Mouse (Mus musculus): ENCODE data around the gene Plpp1. TPM values are rescaled to one million over a fixed set of nuclear protein-coding genes. Genes with fewer than 3 reads are reported as not detected.

The Plpp1 gene
- polyA plus RNA-seq, 1 experiment from 2014 or later = 42.6 TPM

DNA sequence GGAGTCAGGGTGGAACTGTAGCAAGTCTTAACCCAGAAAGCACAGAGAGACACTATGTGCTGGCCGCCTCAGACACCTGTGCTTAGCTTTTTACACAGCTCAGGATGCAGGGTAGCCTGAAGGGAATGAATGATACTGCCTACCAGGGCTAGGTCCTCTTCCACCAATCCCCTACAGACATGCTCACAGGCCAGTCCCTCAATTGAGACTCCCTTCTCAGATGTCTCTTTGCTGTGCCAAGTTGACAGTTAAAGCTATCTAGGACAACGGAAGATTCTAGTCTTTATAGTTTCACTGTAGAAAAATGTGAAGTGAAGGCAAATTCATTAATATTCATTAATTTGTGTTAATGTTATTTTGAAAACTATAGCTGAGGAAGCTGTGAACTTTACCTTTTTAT, 36.4 kb downstream of the Plpp1 start:
- H3K4me3 ChIP-seq (ENCODE audit: low read depth, low read length) = no peak overlapping the region
- H3K4me2 ChIP-seq (ENCODE audit: low read depth, low read length) = no peak overlapping the region
- WGBS (ENCODE audit: insufficient replicate concordance) = 76% methylated on average over 2 of the region's 2 CpGs
- H3K9me3 ChIP-seq (replicated peaks; ENCODE audit: control insufficient read depth, low read length) = no peaks in the 10 kb centered on the region
- ATAC-seq (ENCODE audit: low read depth) = no peak
- H3K4me1 ChIP-seq (ENCODE audit: control insufficient read depth, low read depth, low read length) = peaks cover 56% of the 10 kb centered on the region
- no peaks in the 10 kb centered on the region for H3K27me3 ChIP-seq (ENCODE audit: control insufficient read depth, insufficient read depth, low read depth, low read length)
- peaks cover 3% of the 10 kb centered on the region for H3K36me3 ChIP-seq (ENCODE audit: control insufficient read depth, insufficient read depth)
- no peak overlapping the region for H3K9ac ChIP-seq (ENCODE audit: low read depth, low read length)
- H3K27ac ChIP-seq (ENCODE audit: low read length) = peak overlapping the region; percentile 63

DNA sequence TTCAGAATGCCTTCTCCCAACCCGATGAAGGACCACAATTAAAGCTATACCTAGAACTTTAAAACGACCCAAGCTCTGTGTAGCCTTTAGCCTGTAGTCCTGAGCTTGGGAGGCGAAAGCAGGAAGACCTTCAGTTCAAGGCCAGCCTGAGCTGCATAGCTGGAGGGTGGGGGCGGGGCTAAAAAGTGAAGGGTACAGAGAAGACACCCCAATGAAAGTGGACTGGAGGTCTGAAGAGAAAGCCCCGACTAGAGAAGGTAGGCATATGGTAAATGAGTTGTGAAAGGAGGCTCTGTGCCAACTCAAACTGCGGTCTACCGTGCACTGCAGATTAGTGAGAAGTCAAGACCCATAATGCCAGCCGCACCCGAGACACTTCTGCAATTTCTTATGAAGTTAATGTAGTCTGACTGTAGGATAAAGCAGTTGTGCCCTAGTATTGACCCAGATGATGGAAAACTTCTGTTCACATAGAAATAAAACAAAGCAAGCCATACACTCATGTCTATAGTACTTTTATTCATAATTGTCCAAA, 37.1 kb downstream of the Plpp1 start:
- Histone ChIP-seq H3K4me2 (ENCODE audit: low read depth, low read length) (peak overlapping the region; percentile 55; the same call in 1 of the 2 replicates), H3K36me3 (ENCODE audit: control insufficient read depth, insufficient read depth) (peaks cover 3% of the 10 kb centered on the region), H3K4me1 (ENCODE audit: control insufficient read depth, low read depth, low read length) (peaks cover 51% of the 10 kb centered on the region), H3K9me3 (replicated peaks; ENCODE audit: control insufficient read depth, low read length) (no peaks in the 10 kb centered on the region), H3K9ac (ENCODE audit: low read depth, low read length) (peak overlapping the region; percentile 37; the same call in 1 of the 2 replicates), H3K27me3 (ENCODE audit: control insufficient read depth, insufficient read depth, low read depth, low read length) (no peaks in the 10 kb centered on the region), H3K4me3 (ENCODE audit: low read depth, low read length) (no peak overlapping the region), H3K27ac (ENCODE audit: low read length) (peak overlapping the region; percentile 92)
- WGBS (ENCODE audit: insufficient replicate concordance) = 65% methylated on average over 9 of the region's 9 CpGs
- no peak for ATAC-seq (ENCODE audit: low read depth)

DNA sequence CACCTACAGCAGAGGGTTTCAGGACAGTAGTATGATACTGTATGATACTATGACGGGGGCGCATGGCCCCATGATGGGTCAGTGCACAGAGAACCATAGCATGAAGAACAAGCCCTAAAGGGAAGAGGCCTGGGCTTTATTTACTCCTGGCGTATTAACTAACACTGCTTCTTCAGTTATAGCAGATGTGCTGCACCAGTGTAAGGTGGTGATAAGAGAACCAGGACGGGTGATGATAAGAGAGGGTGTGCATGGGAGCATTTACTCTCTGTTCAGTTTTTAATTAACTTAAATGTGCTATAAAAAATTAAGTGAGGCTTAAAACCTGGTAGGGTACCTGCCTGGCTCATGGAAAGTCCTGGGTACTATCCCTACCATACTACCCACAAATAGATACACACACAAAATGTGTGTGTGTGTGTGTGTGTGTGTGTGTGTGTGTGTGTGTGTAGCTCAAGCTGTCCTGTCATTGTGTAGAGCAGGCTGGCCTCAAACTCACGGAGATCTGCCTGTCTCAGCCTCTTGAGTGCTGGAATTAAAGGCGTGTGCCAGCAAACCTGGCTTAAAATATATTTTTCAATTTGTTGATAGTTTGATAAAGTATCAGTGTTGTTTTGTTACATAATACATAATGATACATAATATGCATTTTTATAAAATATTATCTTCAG, 38.1 kb downstream of the Plpp1 start:
- peak overlapping the region; percentile 92 for H3K27ac ChIP-seq (ENCODE audit: low read length)
- H3K4me3 ChIP-seq (ENCODE audit: low read depth, low read length) = no peak overlapping the region; the same call in 1 of the 2 replicates
- H3K4me1 ChIP-seq (ENCODE audit: control insufficient read depth, low read depth, low read length) = peaks cover 41% of the 10 kb centered on the region
- H3K27me3 ChIP-seq (ENCODE audit: control insufficient read depth, insufficient read depth, low read depth, low read length) = no peaks in the 10 kb centered on the region
- H3K36me3 ChIP-seq (ENCODE audit: control insufficient read depth, insufficient read depth) = peaks cover 3% of the 10 kb centered on the region
- peak; percentile 98 for ATAC-seq (ENCODE audit: low read depth)
- H3K9me3 ChIP-seq (replicated peaks; ENCODE audit: control insufficient read depth, low read length) = no peaks in the 10 kb centered on the region
- 38% methylated on average over 6 of the region's 6 CpGs for WGBS (ENCODE audit: insufficient replicate concordance)
- peak overlapping the region; percentile 55 for H3K4me2 ChIP-seq (ENCODE audit: low read depth, low read length)
- H3K9ac ChIP-seq (ENCODE audit: low read depth, low read length) = peak overlapping the region; percentile 43

DNA sequence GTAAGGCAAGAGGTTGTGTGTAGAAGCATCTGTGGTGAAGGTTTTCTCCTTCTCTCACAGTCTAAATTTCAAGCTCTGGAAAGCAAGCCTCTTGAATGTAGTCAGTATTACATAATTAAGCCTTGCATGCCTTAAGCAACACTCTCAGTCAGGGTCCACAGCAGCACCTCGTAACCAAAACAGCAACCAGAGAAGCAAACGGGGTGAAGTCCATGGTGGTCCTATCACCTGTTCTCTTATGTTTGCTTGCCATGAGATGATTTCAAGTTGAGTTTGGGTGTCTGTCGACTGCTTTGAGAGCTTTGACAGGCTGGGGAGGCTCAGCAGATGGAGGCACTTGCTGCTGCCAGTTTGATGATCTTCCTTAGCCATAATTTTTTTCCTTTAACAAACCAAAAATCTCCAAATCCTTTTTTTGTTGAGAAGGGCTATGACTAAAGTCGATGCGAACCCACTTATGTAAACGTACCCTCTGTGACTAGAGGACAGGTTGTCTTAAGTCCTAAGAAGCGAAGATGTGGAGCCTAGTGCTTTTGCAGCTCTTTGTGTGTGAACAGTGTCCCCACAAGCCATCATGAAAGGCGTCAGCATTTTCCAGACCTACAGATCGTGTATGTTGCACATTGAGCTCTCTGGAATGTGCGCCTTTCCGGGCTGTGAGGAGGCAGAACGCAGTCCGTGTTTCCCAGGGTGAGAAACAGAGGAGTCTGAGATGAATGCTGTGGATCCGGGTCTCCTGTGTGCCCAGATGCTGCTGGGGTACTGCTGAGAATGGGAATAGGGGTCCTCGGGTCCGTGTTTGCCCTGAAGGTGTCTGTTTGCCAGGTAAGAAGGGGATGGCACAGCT, 39.9 kb downstream of the Plpp1 start:
- Histone ChIP-seq H3K9ac (ENCODE audit: low read depth, low read length) (no peak overlapping the region), H3K27me3 (ENCODE audit: control insufficient read depth, insufficient read depth, low read depth, low read length) (no peaks in the 10 kb centered on the region), H3K4me3 (ENCODE audit: low read depth, low read length) (no peak overlapping the region), H3K36me3 (ENCODE audit: control insufficient read depth, insufficient read depth) (peaks cover 9% of the 10 kb centered on the region), H3K27ac (ENCODE audit: low read length) (no peak overlapping the region), H3K4me1 (ENCODE audit: control insufficient read depth, low read depth, low read length) (peaks cover 31% of the 10 kb centered on the region), H3K9me3 (replicated peaks; ENCODE audit: control insufficient read depth, low read length) (no peaks in the 10 kb centered on the region), H3K4me2 (ENCODE audit: low read depth, low read length) (no peak overlapping the region)
- 88% methylated on average over 16 of the region's 16 CpGs for WGBS (ENCODE audit: insufficient replicate concordance)
- ATAC-seq (ENCODE audit: low read depth) = no peak

DNA sequence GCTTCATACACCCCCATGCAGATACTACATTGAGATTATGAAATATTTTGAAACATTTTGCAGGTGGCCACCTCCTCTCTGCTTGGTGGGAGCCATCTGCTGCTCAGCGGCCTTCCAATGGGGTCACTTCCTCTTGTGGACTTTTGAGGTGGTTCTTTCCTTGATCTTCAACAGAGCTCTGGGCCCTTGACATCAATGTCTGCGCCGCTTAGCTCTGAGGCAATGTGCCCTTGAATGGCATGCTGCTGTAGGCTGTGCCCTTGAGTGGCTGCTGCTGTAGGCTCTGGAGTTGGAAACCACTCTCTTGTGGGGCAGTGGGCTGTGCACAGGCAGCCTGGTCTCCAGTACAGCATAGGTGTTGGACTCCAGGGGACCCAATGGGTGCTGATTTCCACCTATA, 45.3 kb downstream of the Plpp1 start:
- Histone ChIP-seq H3K27me3 (ENCODE audit: control insufficient read depth, insufficient read depth, low read depth, low read length) (no peaks in the 10 kb centered on the region), H3K9ac (ENCODE audit: low read depth, low read length) (no peak overlapping the region), H3K36me3 (ENCODE audit: control insufficient read depth, insufficient read depth) (peaks cover 14% of the 10 kb centered on the region), H3K4me2 (ENCODE audit: low read depth, low read length) (no peak overlapping the region), H3K9me3 (replicated peaks; ENCODE audit: control insufficient read depth, low read length) (no peaks in the 10 kb centered on the region), H3K27ac (ENCODE audit: low read length) (no peak overlapping the region), H3K4me1 (ENCODE audit: control insufficient read depth, low read depth, low read length) (no peaks in the 10 kb centered on the region), H3K4me3 (ENCODE audit: low read depth, low read length) (no peak overlapping the region)
- 88% methylated on average over 3 of the region's 3 CpGs for WGBS (ENCODE audit: insufficient replicate concordance)
- ATAC-seq (ENCODE audit: low read depth) = no peak

DNA sequence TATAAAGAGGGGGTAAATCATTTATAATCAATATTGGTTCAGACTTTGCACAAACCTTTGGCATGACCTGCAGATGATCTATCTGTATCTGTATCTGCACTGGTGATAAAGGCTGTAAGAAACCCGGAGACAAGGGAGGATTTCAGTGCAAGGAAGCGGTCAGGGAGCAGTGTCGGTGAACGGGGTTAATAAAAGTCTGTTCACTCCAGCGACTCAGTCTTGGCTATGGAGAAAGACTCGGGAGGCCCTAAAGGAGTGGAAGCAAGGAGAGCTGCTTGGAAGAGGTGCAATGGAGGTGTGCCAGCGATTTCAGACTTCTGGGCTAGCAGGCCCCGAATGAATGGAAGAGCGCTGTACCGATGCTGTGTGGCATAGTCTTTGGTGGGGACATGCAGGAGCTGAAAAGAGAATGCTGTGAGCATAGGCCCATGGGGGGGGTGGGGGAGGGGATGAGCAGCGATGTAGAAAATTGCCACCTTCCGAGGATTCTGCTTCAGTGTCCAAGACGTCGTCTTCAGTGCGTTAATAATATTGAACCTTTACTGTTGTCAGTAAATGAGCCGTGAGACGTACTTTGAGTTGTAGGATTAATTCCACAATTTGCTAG, 53.2 kb downstream of the Plpp1 start:
- H3K36me3 ChIP-seq (ENCODE audit: control insufficient read depth, insufficient read depth) = peaks cover 9% of the 10 kb centered on the region
- H3K27ac ChIP-seq (ENCODE audit: low read length) = no peak overlapping the region
- no peaks in the 10 kb centered on the region for H3K4me1 ChIP-seq (ENCODE audit: control insufficient read depth, low read depth, low read length)
- H3K4me2 ChIP-seq (ENCODE audit: low read depth, low read length) = no peak overlapping the region
- no peak overlapping the region for H3K4me3 ChIP-seq (ENCODE audit: low read depth, low read length)
- no peaks in the 10 kb centered on the region for H3K9me3 ChIP-seq (replicated peaks; ENCODE audit: control insufficient read depth, low read length)
- H3K9ac ChIP-seq (ENCODE audit: low read depth, low read length) = no peak overlapping the region
- no peak for ATAC-seq (ENCODE audit: low read depth)
- H3K27me3 ChIP-seq (ENCODE audit: control insufficient read depth, insufficient read depth, low read depth, low read length) = no peaks in the 10 kb centered on the region
- WGBS (ENCODE audit: insufficient replicate concordance) = 82% methylated on average over 17 of the region's 17 CpGs

DNA sequence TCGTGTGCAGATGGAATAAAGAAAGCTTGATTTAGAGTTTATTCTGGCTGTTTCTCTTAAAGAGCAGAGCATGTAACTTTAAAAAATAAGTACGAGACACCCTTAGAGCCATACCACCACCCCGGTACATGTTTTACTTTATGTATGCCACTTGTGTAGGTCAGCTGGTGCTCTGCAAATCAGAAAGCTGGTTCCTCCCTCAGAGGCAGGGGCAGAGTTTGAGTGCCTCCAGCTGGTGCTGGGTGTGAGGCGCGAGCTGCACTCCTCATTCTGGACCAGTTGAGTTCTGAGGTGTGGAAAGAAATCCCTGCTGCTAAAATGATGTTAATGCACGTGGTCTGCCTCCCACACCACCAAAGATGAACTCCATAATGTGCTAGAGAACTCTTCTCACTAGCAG, 53.8 kb downstream of the Plpp1 start:
- ATAC-seq (ENCODE audit: low read depth) = no peak
- WGBS (ENCODE audit: insufficient replicate concordance) = 73% methylated on average over 6 of the region's 6 CpGs

DNA sequence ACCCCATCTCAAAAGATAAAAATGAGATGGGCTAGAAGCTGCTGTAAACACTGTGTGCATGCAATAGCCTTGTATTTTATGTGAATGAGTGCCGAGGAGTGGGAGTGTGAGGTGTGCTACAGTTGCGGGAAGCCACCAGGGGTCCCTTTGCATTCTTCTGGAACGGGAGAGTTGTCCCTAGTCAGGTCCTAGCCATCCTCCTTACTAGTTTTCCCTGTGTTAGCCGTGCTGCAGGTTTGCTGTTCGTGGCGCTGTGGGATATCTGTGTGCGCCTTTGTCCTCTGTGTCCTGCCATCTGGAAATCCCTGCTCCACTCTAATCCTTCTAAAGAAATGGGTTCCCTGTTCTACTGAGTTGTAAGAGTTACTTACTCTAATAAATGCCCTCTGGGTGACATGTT, 57.3 kb downstream of the Plpp1 start:
- Histone ChIP-seq H3K9ac (ENCODE audit: low read depth, low read length) (no peak overlapping the region), H3K4me2 (ENCODE audit: low read depth, low read length) (no peak overlapping the region), H3K27me3 (ENCODE audit: control insufficient read depth, insufficient read depth, low read depth, low read length) (no peaks in the 10 kb centered on the region), H3K4me1 (ENCODE audit: control insufficient read depth, low read depth, low read length) (peaks cover 5% of the 10 kb centered on the region), H3K4me3 (ENCODE audit: low read depth, low read length) (no peak overlapping the region), H3K27ac (ENCODE audit: low read length) (no peak overlapping the region), H3K9me3 (replicated peaks; ENCODE audit: control insufficient read depth, low read length) (no peaks in the 10 kb centered on the region), H3K36me3 (ENCODE audit: control insufficient read depth, insufficient read depth) (peaks cover 33% of the 10 kb centered on the region)
- ATAC-seq (ENCODE audit: low read depth) = no peak
- WGBS (ENCODE audit: insufficient replicate concordance) = 85% methylated on average over 7 of the region's 7 CpGs

More for the DNA sequence above, 53.8 kb downstream of the Plpp1 start:
- no peak overlapping the region for H3K4me2 ChIP-seq (ENCODE audit: low read depth, low read length)
- no peaks in the 10 kb centered on the region for H3K9me3 ChIP-seq (replicated peaks; ENCODE audit: control insufficient read depth, low read length)
- H3K27me3 ChIP-seq (ENCODE audit: control insufficient read depth, insufficient read depth, low read depth, low read length) = no peaks in the 10 kb centered on the region
- H3K36me3 ChIP-seq (ENCODE audit: control insufficient read depth, insufficient read depth) = peaks cover 14% of the 10 kb centered on the region
- H3K4me1 ChIP-seq (ENCODE audit: control insufficient read depth, low read depth, low read length) = no peaks in the 10 kb centered on the region
- H3K4me3 ChIP-seq (ENCODE audit: low read depth, low read length) = no peak overlapping the region
- no peak overlapping the region for H3K27ac ChIP-seq (ENCODE audit: low read length)
- no peak overlapping the region for H3K9ac ChIP-seq (ENCODE audit: low read depth, low read length)
